Mouse (Mus musculus) heart, postnatal 36 days (tissue): ENCODE measurements around the gene Dglucy. TPM values are rescaled to one million over a fixed set of nuclear protein-coding genes. Genes with fewer than 3 reads are reported as not detected.

ENCODE experiments used
- DNase-seq, 2 experiments: peaks; one replicate each; pipeline ENCODE4 v3.0.0; 2021 to 2022
- intact Hi-C: fragments of 180-260 bp; cut with DNase I; formaldehyde crosslinking; loops from one replicate; pipeline ENCODE4 v1.15.1; 2025
- total RNA-seq, 2 experiments: library from RNA; stranded (reverse); gene quantifications; 2 replicates each; pipeline ENCODE4 v1.2.3; 2021

Dglucy gene
- total RNA-seq, result 10 to 100 TPM; 52.5 to 55.1 TPM

- peak; percentile 92 to 93 for DNase-seq
- intact Hi-C loops, result loop anchor here (1.0 to 2.0 kb wide), 2 partner anchors 54 to 200 kb away; no protein-coding TSS in a partner anchor
Observed at GRCm38 (mm10) chr12:100778934-100779865, at the start of gene Dglucy. TSS of gene Dglucy (plus strand) at chr12:100779057.

- DNase-seq, result no peak
- intact Hi-C loops, result loop anchor here (10.0 kb wide), 1 partner anchor 1930 kb away; no protein-coding TSS in a partner anchor
Observed at GRCm38 (mm10) chr12:100735156-100735555, 43.7 kb upstream of the Dglucy start.

- no peak for DNase-seq
Observed at GRCm38 (mm10) chr12:100735581-100735980, 43.3 kb upstream of the Dglucy start.

GRCm38 (mm10) chr12:100738498-100738897 is 40.4 kb upstream of the Dglucy start:
- intact Hi-C loops, result loop anchor here (10.0 kb wide), 1 partner anchor 1934 kb away; no protein-coding TSS in a partner anchor
- no peak for DNase-seq

More at GRCm38 (mm10) chr12:100735581-100735980, 43.3 kb upstream of the Dglucy start:
- intact Hi-C loops, result loop anchor here (10.0 kb wide), 1 partner anchor 1931 kb away; no protein-coding TSS in a partner anchor

- DNase-seq, result no peak
- intact Hi-C loops, result loop anchor here (10.0 kb wide), 1 partner anchor 1934 kb away; no protein-coding TSS in a partner anchor
Observed at GRCm38 (mm10) chr12:100739011-100739570, 39.8 kb upstream of the Dglucy start.

- intact Hi-C loops, result no loop called here
- DNase-seq, result no peak
Observed at GRCm38 (mm10) chr12:100740313-100740712, 38.5 kb upstream of the Dglucy start.

- intact Hi-C loops, result no loop called here
- DNase-seq, result no peak
Observed at GRCm38 (mm10) chr12:100742468-100742867, 36.4 kb upstream of the Dglucy start.

- DNase-seq, result no peak
- intact Hi-C loops, result no loop called here
Observed at GRCm38 (mm10) chr12:100752977-100753376, 25.9 kb upstream of the Dglucy start.

- DNase-seq, result no peak
- intact Hi-C loops, result no loop called here
Observed at GRCm38 (mm10) chr12:100753716-100754115, 25.1 kb upstream of the Dglucy start.

GRCm38 (mm10) chr12:100757427-100757826 is 21.4 kb upstream of the Dglucy start:
- DNase-seq, result no peak
- intact Hi-C loops, result no loop called here

GRCm38 (mm10) chr12:100762663-100763425 is 16.0 kb upstream of the Dglucy start:
- intact Hi-C loops, result no loop called here
- no peak for DNase-seq

GRCm38 (mm10) chr12:100764329-100765018 is 14.4 kb upstream of the Dglucy start:
- no peak for DNase-seq
- intact Hi-C loops, result no loop called here

- DNase-seq, result no peak
- intact Hi-C loops, result no loop called here
Observed at GRCm38 (mm10) chr12:100769871-100770270, 9.0 kb upstream of the Dglucy start.

- intact Hi-C loops, result no loop called here
- no peak for DNase-seq
Observed at GRCm38 (mm10) chr12:100770765-100771164, 8.1 kb upstream of the Dglucy start.

- DNase-seq, result peak; percentile 58 to 59
- intact Hi-C loops, result loop anchor here (2.0 kb wide), 1 partner anchor 68 kb away; no protein-coding TSS in a partner anchor
Observed at GRCm38 (mm10) chr12:100772230-100772984, 6.5 kb upstream of the Dglucy start.

- peak in 1 of 2 experiments; percentile 39 for DNase-seq
- intact Hi-C loops, result no loop called here
Observed at GRCm38 (mm10) chr12:100774756-100775155, 4.1 kb upstream of the Dglucy start.

GRCm38 (mm10) chr12:100775291-100775690 is 3.6 kb upstream of the Dglucy start:
- no peak for DNase-seq
- intact Hi-C loops, result no loop called here

GRCm38 (mm10) chr12:100775911-100776581 is 2.8 kb upstream of the Dglucy start:
- DNase-seq, result peak in 1 of 2 experiments; percentile 24
- intact Hi-C loops, result no loop called here

- DNase-seq, result no peak
Observed at GRCm38 (mm10) chr12:100776991-100777390, 1.9 kb upstream of the Dglucy start.

More at GRCm38 (mm10) chr12:100776991-100777390, 1.9 kb upstream of the Dglucy start:
- intact Hi-C loops, result no loop called here
